Mouse (Mus musculus): ENCODE results near the gene Tob2. TPM values are rescaled to one million over a fixed set of nuclear protein-coding genes. Genes with fewer than 3 reads are reported as not detected.

Tob2 gene
- 19.9 and 21.0 TPM in 2 replicates for polyA plus RNA-seq (2012; rRNA removed)

GRCm38 (mm10) chr15:81858517-81859329 is at the start of gene Tob2:
Tob2 (minus strand) TSS chr15:81858796.
- Histone ChIP-seq H3K4me3 (ENCODE audit: insufficient read depth, low read length) (peak within 1 kb of the TSS; percentile 84), H3K27ac (ENCODE audit: insufficient read depth, low read length) (peak within 1 kb of the TSS; percentile 95), H3K4me1 (ENCODE audit: control insufficient read depth, insufficient read depth, low read length) (0 out of 2 replicates have a peak, but pooled peaks cover 2% of the 10 kb centered on the region)
- no peak for TF ChIP-seq POLR2A (IDR thresholded peaks at IDR 0.05; ENCODE audit: extremely low read depth, insufficient read depth, low read length)
- TF ChIP-seq CTCF (IDR thresholded peaks at IDR 0.05; ENCODE audit: extremely low read depth, insufficient read depth, low read length) = no peak

GRCm38 (mm10) chr15:81907953-81908352 is 49.4 kb upstream of the Tob2 start:
- Histone ChIP-seq H3K4me3 (ENCODE audit: insufficient read depth, low read length) (no peak overlapping the region), H3K27ac (ENCODE audit: insufficient read depth, low read length) (no peak overlapping the region), H3K4me1 (ENCODE audit: control insufficient read depth, insufficient read depth, low read length) (no peaks in the 10 kb centered on the region)
- no peak for TF ChIP-seq POLR2A (IDR thresholded peaks at IDR 0.05; ENCODE audit: extremely low read depth, insufficient read depth, low read length)
- no peak for TF ChIP-seq CTCF (IDR thresholded peaks at IDR 0.05; ENCODE audit: extremely low read depth, insufficient read depth, low read length)

- Histone ChIP-seq H3K4me1 (ENCODE audit: control insufficient read depth, insufficient read depth, low read length) (no peaks in the 10 kb centered on the region), H3K27ac (ENCODE audit: insufficient read depth, low read length) (no peak overlapping the region), H3K4me3 (ENCODE audit: insufficient read depth, low read length) (no peak overlapping the region)
- TF ChIP-seq POLR2A (IDR thresholded peaks at IDR 0.05; ENCODE audit: extremely low read depth, insufficient read depth, low read length) (no peak), CTCF (IDR thresholded peaks at IDR 0.05; ENCODE audit: extremely low read depth, insufficient read depth, low read length) (peak; percentile 67)
Observed at GRCm38 (mm10) chr15:81904939-81905338, 46.3 kb upstream of the Tob2 start.

- H3K27ac ChIP-seq (ENCODE audit: insufficient read depth, low read length) = peak overlapping the region; percentile 60
Observed at GRCm38 (mm10) chr15:81898751-81899150, 40.2 kb upstream of the Tob2 start.

GRCm38 (mm10) chr15:81897607-81898285 is 39.1 kb upstream of the Tob2 start:
- no peak overlapping the region for H3K27ac ChIP-seq (ENCODE audit: insufficient read depth, low read length)
- H3K4me3 ChIP-seq (ENCODE audit: insufficient read depth, low read length) = no peak overlapping the region
- TF ChIP-seq POLR2A (IDR thresholded peaks at IDR 0.05; ENCODE audit: extremely low read depth, insufficient read depth, low read length) (no peak), CTCF (IDR thresholded peaks at IDR 0.05; ENCODE audit: extremely low read depth, insufficient read depth, low read length) (no peak)
- peaks cover 2% of the 10 kb centered on the region; the same call in 1 of the 2 replicates for H3K4me1 ChIP-seq (ENCODE audit: control insufficient read depth, insufficient read depth, low read length)

More at GRCm38 (mm10) chr15:81898751-81899150, 40.2 kb upstream of the Tob2 start:
- TF ChIP-seq CTCF (IDR thresholded peaks at IDR 0.05; ENCODE audit: extremely low read depth, insufficient read depth, low read length) = no peak
- no peak for TF ChIP-seq POLR2A (IDR thresholded peaks at IDR 0.05; ENCODE audit: extremely low read depth, insufficient read depth, low read length)
- H3K4me1 ChIP-seq (ENCODE audit: control insufficient read depth, insufficient read depth, low read length) = peaks cover 2% of the 10 kb centered on the region; the same call in 1 of the 2 replicates
- H3K4me3 ChIP-seq (ENCODE audit: insufficient read depth, low read length) = no peak overlapping the region

- TF ChIP-seq POLR2A (IDR thresholded peaks at IDR 0.05; ENCODE audit: extremely low read depth, insufficient read depth, low read length) (no peak), CTCF (IDR thresholded peaks at IDR 0.05; ENCODE audit: extremely low read depth, insufficient read depth, low read length) (no peak)
- Histone ChIP-seq H3K27ac (ENCODE audit: insufficient read depth, low read length) (peak overlapping the region; percentile 79), H3K4me3 (ENCODE audit: insufficient read depth, low read length) (no peak overlapping the region), H3K4me1 (ENCODE audit: control insufficient read depth, insufficient read depth, low read length) (peaks cover 3% of the 10 kb centered on the region; the same call in 1 of the 2 replicates)
Observed at GRCm38 (mm10) chr15:81896407-81896806, 37.8 kb upstream of the Tob2 start.

GRCm38 (mm10) chr15:81894002-81894401 is 35.4 kb upstream of the Tob2 start:
- Histone ChIP-seq H3K4me3 (ENCODE audit: insufficient read depth, low read length) (no peak overlapping the region), H3K27ac (ENCODE audit: insufficient read depth, low read length) (no peak overlapping the region; the same call in 1 of the 2 replicates), H3K4me1 (ENCODE audit: control insufficient read depth, insufficient read depth, low read length) (peaks cover 4% of the 10 kb centered on the region; the same call in 1 of the 2 replicates)
- no peak for TF ChIP-seq POLR2A (IDR thresholded peaks at IDR 0.05; ENCODE audit: extremely low read depth, insufficient read depth, low read length)
- no peak for TF ChIP-seq CTCF (IDR thresholded peaks at IDR 0.05; ENCODE audit: extremely low read depth, insufficient read depth, low read length)

- TF ChIP-seq POLR2A (IDR thresholded peaks at IDR 0.05; ENCODE audit: extremely low read depth, insufficient read depth, low read length) (no peak), CTCF (IDR thresholded peaks at IDR 0.05; ENCODE audit: extremely low read depth, insufficient read depth, low read length) (no peak)
- Histone ChIP-seq H3K27ac (ENCODE audit: insufficient read depth, low read length) (no peak overlapping the region; the same call in 1 of the 2 replicates), H3K4me1 (ENCODE audit: control insufficient read depth, insufficient read depth, low read length) (peaks cover 8% of the 10 kb centered on the region; the same call in 1 of the 2 replicates), H3K4me3 (ENCODE audit: insufficient read depth, low read length) (no peak overlapping the region)
Observed at GRCm38 (mm10) chr15:81891822-81892580, 33.4 kb upstream of the Tob2 start.
